Mouse (Mus musculus) ES-E14 (cell line): ENCODE data around the gene Ucn3.

Experiments used
- CHD2 ChIP-seq: IDR thresholded peaks from 2 replicates; pipeline ENCODE4 v1.6.1; 2014; ENCODE audit warnings: mild to moderate bottlenecking, low read depth, low read length, inconsistent platforms
- HCFC1 ChIP-seq: IDR thresholded peaks from 2 replicates; pipeline ENCODE4 v1.6.1; 2012; ENCODE audit warnings: low read length, inconsistent platforms, borderline replicate concordance; ENCODE audit not compliant: insufficient read depth

- TF ChIP-seq HCFC1 (no peak), CHD2 (no peak)
These were observed 49.1 kb downstream of the Ucn3 start for GRCm38 (mm10) chr13:3896032-3896431.
